Mouse (Mus musculus) liver, embryonic 13.5 days (tissue): ENCODE measurements around the gene Lmf1. TPM values are rescaled to one million over a fixed set of nuclear protein-coding genes. Genes with fewer than 3 reads are reported as not detected.

ENCODE experiments used
- ATAC-seq: fragments of 200-750 bp; cut with Nextera tagmentation; 2 replicates; pipeline ENCODE4 v1.8.0; 2017; ENCODE audit warnings: low read depth, mild to moderate bottlenecking, moderate number of reproducible peaks, moderate library complexity
- DNase-seq: peaks from one replicate; pipeline ENCODE4 v3.0.0; 2022
- H3K27ac ChIP-seq: fragments of 300-500 bp; sonication (generic); 2 replicates; pipeline ENCODE4 v1.5.1; 2015; ENCODE audit warnings: moderate library complexity, mild to moderate bottlenecking, inconsistent platforms
- H3K27me3 ChIP-seq: fragments of 300-500 bp; sonication (generic); 2 replicates; pipeline ENCODE4 v1.6.1; 2015; ENCODE audit warnings: mild to moderate bottlenecking, inconsistent platforms
- H3K36me3 ChIP-seq: fragments of 300-500 bp; sonication (generic); 2 replicates; pipeline ENCODE4 v1.6.1; 2015; ENCODE audit warnings: mild to moderate bottlenecking, inconsistent platforms
- H3K4me1 ChIP-seq: fragments of 300-500 bp; sonication (generic); replicated peaks from 2 replicates; pipeline ENCODE4 v1.6.1; 2015; ENCODE audit warnings: inconsistent platforms
- H3K4me2 ChIP-seq: fragments of 300-500 bp; sonication (generic); 2 replicates; pipeline ENCODE4 v1.6.1; 2015; ENCODE audit warnings: inconsistent platforms, mild to moderate bottlenecking, moderate library complexity
- H3K4me3 ChIP-seq: fragments of 300-500 bp; sonication (generic); replicated peaks from 2 replicates; pipeline ENCODE4 v1.5.1; 2015; ENCODE audit warnings: mild to moderate bottlenecking, inconsistent platforms
- H3K9ac ChIP-seq: fragments of 300-500 bp; sonication (generic); 2 replicates; pipeline ENCODE4 v1.6.1; 2015; ENCODE audit warnings: mild to moderate bottlenecking, inconsistent platforms
- H3K9me3 ChIP-seq: fragments of 300-500 bp; sonication (generic); replicated peaks from 2 replicates; pipeline ENCODE4 v1.6.1; 2016; ENCODE audit warnings: inconsistent platforms
- WGBS: fragments of 180-500 bp; shearing (Covaris S2); methylation state at CpG from one replicate; pipeline ENCODE4 v1.1.7; 2015; ENCODE audit not compliant: insufficient replicate concordance; 5-methylcytosine and 5-hydroxymethylcytosine counted together
- polyA plus RNA-seq: library from polyadenylated mRNA; unstranded; fragments of >200 nt; fragmentation: Nextera tagmentation; extraction: Ambion mirVana; gene quantifications from 2 replicates; pipeline ENCODE4 v1.2.1, GENCODE M21; 2015

Lmf1 gene
- polyA plus RNA-seq, 1 experiment from 2014 or later: 11.6 TPM

- 21% methylated on average over 8 of the region's 8 CpGs for WGBS
- ATAC-seq (peak; percentile 39; the same call in 1 of the 2 replicates), DNase-seq (no peak)
- Histone ChIP-seq H3K4me2 (no peak overlapping the region), H3K9ac (no peak overlapping the region), H3K4me3 (no peak overlapping the region), H3K36me3 (peaks cover 24% of the 10 kb centered on the region; the same call in 1 of the 2 replicates), H3K4me1 (peaks cover 35% of the 10 kb centered on the region), H3K27ac (no peak overlapping the region), H3K9me3 (no peaks in the 10 kb centered on the region), H3K27me3 (no peaks in the 10 kb centered on the region)
Observed at GRCm38 (mm10) chr17:25583858-25584257, 5.0 kb downstream of the Lmf1 start.

- H3K9ac ChIP-seq: no peak overlapping the region
- DNase-seq (no peak), ATAC-seq (no peak)
- no peak overlapping the region for H3K27ac ChIP-seq
- no peak overlapping the region for H3K4me2 ChIP-seq
- WGBS: 74% methylated on average over 9 of the region's 9 CpGs
- H3K4me1 ChIP-seq: peaks cover 31% of the 10 kb centered on the region
- no peak overlapping the region for H3K4me3 ChIP-seq
- H3K9me3 ChIP-seq: no peaks in the 10 kb centered on the region
- H3K36me3 ChIP-seq: peaks cover 29% of the 10 kb centered on the region
- no peaks in the 10 kb centered on the region for H3K27me3 ChIP-seq
Observed at GRCm38 (mm10) chr17:25584646-25585045, 5.8 kb downstream of the Lmf1 start.

GRCm38 (mm10) chr17:25590068-25590467 is 11.2 kb downstream of the Lmf1 start:
- peaks cover 45% of the 10 kb centered on the region for H3K36me3 ChIP-seq
- H3K4me3 ChIP-seq: no peak overlapping the region
- no peaks in the 10 kb centered on the region; the same call in 1 of the 2 replicates for H3K4me1 ChIP-seq
- H3K4me2 ChIP-seq: no peak overlapping the region
- H3K27me3 ChIP-seq: no peaks in the 10 kb centered on the region
- WGBS: 78% methylated on average over 6 of the region's 6 CpGs
- DNase-seq: no peak
- H3K9ac ChIP-seq: no peak overlapping the region
- ATAC-seq: no peak
- no peak overlapping the region for H3K27ac ChIP-seq
- H3K9me3 ChIP-seq: no peaks in the 10 kb centered on the region

- ATAC-seq (no peak), DNase-seq (no peak)
- Histone ChIP-seq H3K4me3 (no peak overlapping the region), H3K4me2 (no peak overlapping the region), H3K9me3 (no peaks in the 10 kb centered on the region), H3K27ac (no peak overlapping the region), H3K4me1 (no peaks in the 10 kb centered on the region; the same call in 1 of the 2 replicates), H3K36me3 (peaks cover 39% of the 10 kb centered on the region), H3K27me3 (no peaks in the 10 kb centered on the region), H3K9ac (no peak overlapping the region)
- 69% methylated on average over 4 of the region's 4 CpGs for WGBS
Observed at GRCm38 (mm10) chr17:25590985-25591384, 12.1 kb downstream of the Lmf1 start.

- WGBS: 66% methylated on average over 6 of the region's 6 CpGs
- H3K9ac ChIP-seq: no peak overlapping the region
Observed at GRCm38 (mm10) chr17:25592336-25592735, 13.5 kb downstream of the Lmf1 start.

GRCm38 (mm10) chr17:25593411-25594261 is 14.8 kb downstream of the Lmf1 start:
- no peak for ATAC-seq
- Histone ChIP-seq H3K27ac (no peak overlapping the region), H3K9ac (no peak overlapping the region)

More at GRCm38 (mm10) chr17:25592336-25592735, 13.5 kb downstream of the Lmf1 start:
- H3K9me3 ChIP-seq: no peaks in the 10 kb centered on the region
- no peak overlapping the region for H3K27ac ChIP-seq
- DNase-seq (no peak), ATAC-seq (no peak)
- no peaks in the 10 kb centered on the region; the same call in 1 of the 2 replicates for H3K4me1 ChIP-seq
- no peaks in the 10 kb centered on the region for H3K27me3 ChIP-seq
- no peak overlapping the region for H3K4me2 ChIP-seq
- H3K4me3 ChIP-seq: no peak overlapping the region
- H3K36me3 ChIP-seq: peaks cover 33% of the 10 kb centered on the region

GRCm38 (mm10) chr17:25595495-25595894 is 16.6 kb downstream of the Lmf1 start:
- no peaks in the 10 kb centered on the region for H3K27me3 ChIP-seq
- H3K9me3 ChIP-seq: no peaks in the 10 kb centered on the region
- ATAC-seq (no peak), DNase-seq (no peak)
- H3K4me3 ChIP-seq: no peak overlapping the region
- WGBS: 71% methylated on average over 5 of the region's 5 CpGs
- H3K4me2 ChIP-seq: no peak overlapping the region
- no peak overlapping the region for H3K27ac ChIP-seq
- H3K4me1 ChIP-seq: no peaks in the 10 kb centered on the region; the same call in 1 of the 2 replicates
- H3K36me3 ChIP-seq: peaks cover 9% of the 10 kb centered on the region
- H3K9ac ChIP-seq: no peak overlapping the region

More at GRCm38 (mm10) chr17:25593411-25594261, 14.8 kb downstream of the Lmf1 start:
- WGBS: 77% methylated on average over 22 of the region's 22 CpGs
- H3K4me2 ChIP-seq: no peak overlapping the region
- H3K9me3 ChIP-seq: no peaks in the 10 kb centered on the region
- no peaks in the 10 kb centered on the region; the same call in 1 of the 2 replicates for H3K4me1 ChIP-seq
- no peak for DNase-seq
- no peaks in the 10 kb centered on the region for H3K27me3 ChIP-seq
- no peak overlapping the region for H3K4me3 ChIP-seq
- H3K36me3 ChIP-seq: peaks cover 23% of the 10 kb centered on the region

- no peaks in the 10 kb centered on the region; the same call in 1 of the 2 replicates for H3K4me1 ChIP-seq
- no peak overlapping the region for H3K4me2 ChIP-seq
- no peak overlapping the region for H3K9ac ChIP-seq
- 57% methylated on average over 3 of the region's 3 CpGs for WGBS
- H3K27me3 ChIP-seq: no peaks in the 10 kb centered on the region
- ATAC-seq: no peak
- no peaks in the 10 kb centered on the region for H3K9me3 ChIP-seq
- no peak for DNase-seq
- H3K36me3 ChIP-seq: 0 out of 2 replicates have a peak, but pooled peaks cover 2% of the 10 kb centered on the region
- H3K27ac ChIP-seq: no peak overlapping the region
- no peak overlapping the region for H3K4me3 ChIP-seq
Observed at GRCm38 (mm10) chr17:25597537-25597936, 18.7 kb downstream of the Lmf1 start.

GRCm38 (mm10) chr17:25602366-25602765 is 23.5 kb downstream of the Lmf1 start:
- Histone ChIP-seq H3K27ac (no peak overlapping the region), H3K9me3 (no peaks in the 10 kb centered on the region), H3K9ac (no peak overlapping the region), H3K36me3 (no peaks in the 10 kb centered on the region), H3K4me2 (no peak overlapping the region), H3K27me3 (no peaks in the 10 kb centered on the region), H3K4me1 (peaks cover 7% of the 10 kb centered on the region; the same call in 1 of the 2 replicates), H3K4me3 (no peak overlapping the region)
- no peak for ATAC-seq
- 43% methylated on average over 8 of the region's 8 CpGs for WGBS
- no peak for DNase-seq

GRCm38 (mm10) chr17:25604234-25604633 is 25.3 kb downstream of the Lmf1 start:
- Histone ChIP-seq H3K4me1 (peaks cover 7% of the 10 kb centered on the region; the same call in 1 of the 2 replicates), H3K4me2 (no peak overlapping the region), H3K9me3 (no peaks in the 10 kb centered on the region), H3K9ac (no peak overlapping the region), H3K36me3 (no peaks in the 10 kb centered on the region), H3K27ac (no peak overlapping the region), H3K27me3 (no peaks in the 10 kb centered on the region), H3K4me3 (no peak overlapping the region)
- DNase-seq: no peak
- no peak for ATAC-seq
- 44% methylated on average over 5 of the region's 5 CpGs for WGBS

GRCm38 (mm10) chr17:25608137-25608785 is 29.4 kb downstream of the Lmf1 start:
- WGBS: 79% methylated on average over 11 of the region's 11 CpGs
- DNase-seq (no peak), ATAC-seq (no peak)
- no peak overlapping the region for H3K4me2 ChIP-seq
- no peak overlapping the region for H3K27ac ChIP-seq
- no peaks in the 10 kb centered on the region for H3K27me3 ChIP-seq
- no peaks in the 10 kb centered on the region for H3K36me3 ChIP-seq
- H3K4me3 ChIP-seq: no peak overlapping the region
- H3K9ac ChIP-seq: no peak overlapping the region
- H3K9me3 ChIP-seq: no peaks in the 10 kb centered on the region
- peaks cover 7% of the 10 kb centered on the region; the same call in 1 of the 2 replicates for H3K4me1 ChIP-seq
